Mouse (Mus musculus) MEL (cell line): ENCODE measurements around the gene Relb. TPM values are rescaled to one million over a fixed set of nuclear protein-coding genes. Genes with fewer than 3 reads are reported as not detected.
A peak's percentile ranks its signal among the peaks of the same experiment; 100 is the strongest.

Experiments used
- DNase-seq: peaks from one replicate; pipeline ENCODE4 v3.0.0; 2011; ENCODE audit warnings: low read depth, low spot score
- H3K27ac ChIP-seq: 2 replicates; pipeline ENCODE4 v1.5.1; 2012; ENCODE audit warnings: low read depth, mild to moderate bottlenecking, control low read depth, low read length, moderate library complexity; ENCODE audit not compliant: control insufficient read depth
- H3K27me3 ChIP-seq, 2 experiments: fragments of 150-350 bp in 1 of 2; sonication (generic) in 1 of 2; 2 replicates each; pipeline ENCODE4 v1.6.1; 2012; ENCODE audit warnings: low read length in 2 of 2, mild to moderate bottlenecking in 2 of 2, improper control_type of control experiment in 1 of 2, moderate library complexity in 1 of 2; ENCODE audit not compliant: insufficient read depth in 2 of 2, control insufficient read depth in 1 of 2
- H3K36me3 ChIP-seq, 2 experiments: 2 replicates each; pipeline ENCODE4 v1.6.1; 2012 to 2014; ENCODE audit warnings: low read length in 2 of 2, improper control_type of control experiment in 1 of 2, inconsistent platforms in 1 of 2, mild to moderate bottlenecking in 1 of 2; ENCODE audit not compliant: insufficient read depth in 2 of 2, control insufficient read depth in 1 of 2
- H3K4me1 ChIP-seq, 2 experiments: fragments of 150-350 bp in 1 of 2; sonication (generic) in 1 of 2; 2 replicates each; pipeline ENCODE4 v1.6.1; 2012; ENCODE audit warnings: low read length in 2 of 2, improper control_type of control experiment in 1 of 2, mild to moderate bottlenecking in 1 of 2; ENCODE audit not compliant: insufficient read depth in 2 of 2, control insufficient read depth in 1 of 2
- H3K4me3 ChIP-seq, 2 experiments: fragments of 150-350 bp in 1 of 2; sonication (generic) in 1 of 2; 2 replicates each; pipeline ENCODE4 v1.5.1; 2012; ENCODE audit warnings: low read depth in 2 of 2, low read length in 2 of 2, mild to moderate bottlenecking in 2 of 2, moderate library complexity in 2 of 2, control low read depth in 1 of 2, improper control_type of control experiment in 1 of 2; ENCODE audit not compliant: control insufficient read depth in 1 of 2, insufficient read depth in 1 of 2
- H3K79me2 ChIP-seq: 2 replicates; pipeline ENCODE4 v1.6.1; 2012; ENCODE audit warnings: mild to moderate bottlenecking, low read length, moderate library complexity; ENCODE audit not compliant: control insufficient read depth, poor library complexity, insufficient read depth
- H3K9ac ChIP-seq: 2 replicates; pipeline ENCODE4 v1.6.1; 2012; ENCODE audit warnings: low read depth, mild to moderate bottlenecking, control low read depth, low read length, moderate library complexity; ENCODE audit not compliant: control insufficient read depth, poor library complexity, severe bottlenecking
- H3K9me3 ChIP-seq: fragments of 150-350 bp; sonication (generic); replicated peaks from 2 replicates; pipeline ENCODE4 v1.6.1; 2012; ENCODE audit warnings: mild to moderate bottlenecking, low read length, improper control_type of control experiment, moderate library complexity; ENCODE audit not compliant: insufficient read depth
- CHD1 ChIP-seq: IDR thresholded peaks from 2 replicates; pipeline ENCODE4 v1.6.1; 2012; ENCODE audit warnings: low read depth, mild to moderate bottlenecking, inconsistent platforms, low read length, improper control_type of control experiment
- ETS1 ChIP-seq: IDR thresholded peaks from 2 replicates; pipeline ENCODE4 v1.6.1; 2012; ENCODE audit warnings: low read depth, mild to moderate bottlenecking, inconsistent platforms, low read length, improper control_type of control experiment, moderate library complexity
- GABPA ChIP-seq: IDR thresholded peaks from 2 replicates; pipeline ENCODE4 v1.6.1; 2012; ENCODE audit warnings: low read depth, mild to moderate bottlenecking, inconsistent platforms, low read length, improper control_type of control experiment, moderate library complexity
- GATA1 ChIP-seq: IDR thresholded peaks from 2 replicates; pipeline ENCODE4 v1.6.1; 2011; ENCODE audit warnings: low read depth, low read length, improper control_type of control experiment
- JUND ChIP-seq: IDR thresholded peaks from 2 replicates; pipeline ENCODE4 v1.6.1; 2011; ENCODE audit warnings: low read depth, mild to moderate bottlenecking, improper control_type of control experiment, low read length
- KAT2A ChIP-seq: conservative IDR thresholded peaks from 2 replicates; pipeline ENCODE4 v1.6.1; 2012; ENCODE audit warnings: low read depth, low read length, improper control_type of control experiment, inconsistent platforms
- MAFK ChIP-seq: IDR thresholded peaks from 2 replicates; pipeline ENCODE4 v1.6.1; 2011; ENCODE audit warnings: low read depth, mild to moderate bottlenecking, low read length, improper control_type of control experiment, borderline replicate concordance
- MAX ChIP-seq: IDR thresholded peaks from 2 replicates; pipeline ENCODE4 v1.6.1; 2011; ENCODE audit warnings: low read length, improper control_type of control experiment
- MYC ChIP-seq: IDR thresholded peaks from 2 replicates; pipeline ENCODE4 v1.6.1; 2011; ENCODE audit warnings: low read depth, mild to moderate bottlenecking, low read length, improper control_type of control experiment, moderate library complexity
- NRF1 ChIP-seq: IDR thresholded peaks from 2 replicates; pipeline ENCODE4 v1.6.1; 2014; ENCODE audit warnings: low read depth, mild to moderate bottlenecking, inconsistent platforms, low read length, improper control_type of control experiment, moderate library complexity; ENCODE audit not compliant: poor library complexity, insufficient read depth, severe bottlenecking
- POLR2A ChIP-seq, 2 experiments: IDR thresholded peaks; 2 replicates each; pipeline ENCODE4 v1.6.1; 2011 to 2012; ENCODE audit warnings: low read length in 2 of 2, mild to moderate bottlenecking in 2 of 2, control low read depth in 1 of 2, improper control_type of control experiment in 1 of 2, low read depth in 1 of 2, moderate library complexity in 1 of 2; ENCODE audit not compliant: control insufficient read depth in 1 of 2, insufficient read depth in 1 of 2, poor library complexity in 1 of 2
- RCOR1 ChIP-seq: IDR thresholded peaks from 2 replicates; pipeline ENCODE4 v1.6.1; 2012; ENCODE audit warnings: low read depth, mild to moderate bottlenecking, inconsistent platforms, low read length, improper control_type of control experiment
- TCF12 ChIP-seq: IDR thresholded peaks from 2 replicates; pipeline ENCODE4 v1.6.1; 2014; ENCODE audit warnings: low read depth, mild to moderate bottlenecking, inconsistent platforms, low read length, improper control_type of control experiment, moderate library complexity
- UBTF ChIP-seq: IDR thresholded peaks from 2 replicates; pipeline ENCODE4 v1.6.1; 2012; ENCODE audit warnings: low read depth, mild to moderate bottlenecking, inconsistent platforms, low read length, improper control_type of control experiment, moderate library complexity, borderline replicate concordance; ENCODE audit not compliant: insufficient read depth
- USF1 ChIP-seq: IDR thresholded peaks from 2 replicates; pipeline ENCODE4 v1.6.1; 2014; ENCODE audit warnings: low read depth, mild to moderate bottlenecking, inconsistent platforms, low read length, improper control_type of control experiment, moderate library complexity
- USF2 ChIP-seq, 2 experiments: IDR thresholded peaks; 2 replicates each; pipeline ENCODE4 v1.6.1; 2011 to 2012; ENCODE audit warnings: improper control_type of control experiment in 2 of 2, low read length in 2 of 2, borderline replicate concordance in 1 of 2, inconsistent platforms in 1 of 2, low read depth in 1 of 2, mild to moderate bottlenecking in 1 of 2; ENCODE audit not compliant: insufficient read depth in 1 of 2
- ZC3H11A ChIP-seq: IDR thresholded peaks from 2 replicates; pipeline ENCODE4 v1.6.1; 2012; ENCODE audit warnings: low read depth, mild to moderate bottlenecking, inconsistent platforms, low read length, improper control_type of control experiment
- ZNF384 ChIP-seq: IDR thresholded peaks from 2 replicates; pipeline ENCODE4 v1.6.1; 2012; ENCODE audit warnings: low read depth, mild to moderate bottlenecking, inconsistent platforms, low read length, improper control_type of control experiment
- polyA plus RNA-seq, 2 experiments: library from polyadenylated mRNA; stranded (reverse) in 1 of 2; unstranded in 1 of 2; fragments of >175 nt in 1 of 2; fragments of >200 nt in 1 of 2; gene quantifications; 2 replicates each; pipeline versions ENCODE4 v1.2.1 to v1.2.4; 2012; ENCODE audit warnings: low replicate concordance in 2 of 2, low read depth in 1 of 2; ENCODE audit not compliant: insufficient read length in 2 of 2, insufficient read depth in 1 of 2, missing spikeins in 1 of 2
- total RNA-seq: library from RNA; depleted of rRNA; stranded (reverse); fragments of 300-350 nt; gene quantifications from 2 replicates; pipeline ENCODE4 v1.2.3, GENCODE M21; 2012

Relb gene
- total and polyA plus RNA-seq, 3 experiments, result 6.2 to 7.7 TPM; not detected in 1

DNA sequence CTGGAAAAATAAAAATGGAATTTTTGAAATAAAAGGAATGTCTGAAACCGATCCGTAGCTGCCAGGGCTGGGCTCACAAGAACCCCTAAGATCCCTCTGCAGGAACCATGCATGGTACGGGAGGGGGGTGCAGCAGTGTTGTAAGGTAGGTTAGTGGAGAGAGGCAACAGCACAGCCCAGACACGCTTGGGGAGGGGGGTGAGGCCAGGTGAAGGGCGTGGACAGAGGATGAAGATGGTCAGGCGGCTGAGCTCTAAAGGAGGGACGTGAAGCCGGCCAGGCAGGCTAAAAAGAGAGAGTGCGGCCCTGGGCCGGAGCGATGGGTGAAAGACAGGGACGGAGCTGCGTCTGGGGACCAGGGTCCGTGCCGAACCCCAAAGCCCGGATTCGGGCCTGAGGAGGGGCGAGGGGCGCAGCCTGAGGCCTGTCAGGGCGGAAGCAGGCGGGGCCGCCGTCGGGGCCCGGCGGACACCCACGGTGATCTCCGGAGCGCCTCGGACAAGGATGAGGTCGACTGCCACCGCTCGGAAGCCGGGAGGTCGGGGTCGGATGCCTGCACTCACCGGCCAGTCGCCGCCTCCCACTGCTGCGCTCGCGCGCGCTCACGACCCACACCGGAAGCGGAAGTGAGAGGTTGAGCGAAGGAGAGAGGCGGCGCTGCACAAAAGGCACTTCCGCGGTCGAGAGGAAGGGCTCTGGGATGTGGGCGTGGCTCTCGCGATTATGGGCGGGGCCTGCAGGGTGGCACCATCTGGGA, 25.2 kb downstream of the Relb start, which contains the start of gene Clasrp (continued):
- TF ChIP-seq KAT2A, result peak; percentile 68; the same call in 1 of the 2 replicates
- no peak for TF ChIP-seq GABPA
- TF ChIP-seq TCF12, result peak; percentile 51

- peaks cover 23% of the 10 kb centered on the region for H3K79me2 ChIP-seq
- peaks cover 2 to 11% of the 10 kb centered on the region in 2 experiments; a peak in 1 of 4 replicates for H3K4me1 ChIP-seq
- DNase-seq, result no peak
- peak overlapping the region; percentile 91 to 96 for H3K4me3 ChIP-seq
- no peak overlapping the region for H3K27ac ChIP-seq
- H3K9ac ChIP-seq, result peak overlapping the region; percentile 87
- no peaks in the 10 kb centered on the region for H3K9me3 ChIP-seq
- H3K36me3 ChIP-seq, result peaks cover 0 to 12% of the 10 kb centered on the region in 2 experiments
- no peak for TF ChIP-seq TCF12
- TF ChIP-seq USF2 (IDR thresholded peaks at IDR 0.05; ENCODE audit: borderline replicate concordance in 1 of 2, insufficient read depth in 1 of 2, low read depth in 1 of 2, low read length in 2 of 2), result no peak
- TF ChIP-seq MAX, result no peak
- TF ChIP-seq GATA1, result no peak
- no peak for TF ChIP-seq CHD1
- TF ChIP-seq NRF1, result no peak
- no peak for TF ChIP-seq MAFK
- TF ChIP-seq POLR2A (IDR thresholded peaks at IDR 0.05; ENCODE audit: control insufficient read depth in 1 of 2, insufficient read depth in 1 of 2, low read depth in 1 of 2, low read length in 2 of 2, poor library complexity in 1 of 2), result no peak
- no peak for TF ChIP-seq RCOR1
- TF ChIP-seq ZNF384, result no peak
- TF ChIP-seq UBTF, result no peak
- TF ChIP-seq JUND, result no peak
- no peak for TF ChIP-seq MYC
- TF ChIP-seq, all 39 proteins: peak for 0
- H3K27me3 ChIP-seq, result no peaks in the 10 kb centered on the region
Observed at GRCm38 (mm10) chr7:19603055-19603454, 26.2 kb downstream of the Relb start.

DNA sequence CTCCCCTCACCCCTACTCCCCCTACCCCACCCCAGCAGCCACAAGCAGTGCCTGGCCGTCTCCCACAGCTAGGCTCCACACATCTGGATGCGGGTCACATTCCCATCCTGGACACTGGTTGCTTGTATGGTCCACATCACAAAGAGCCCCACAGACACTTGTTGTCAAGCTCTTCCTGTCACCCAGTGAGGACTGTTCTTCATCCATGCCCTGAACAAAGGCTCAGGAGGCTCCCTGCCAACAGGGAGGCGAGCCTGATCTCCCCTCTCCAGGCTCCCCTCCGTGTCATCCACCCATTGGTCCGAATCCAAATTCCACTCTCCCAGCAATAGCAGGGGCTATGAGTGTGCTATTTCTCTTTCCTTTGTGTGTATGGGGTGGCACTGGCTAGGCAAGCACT, 28.7 kb downstream of the Relb start:
- peaks cover 2 to 11% of the 10 kb centered on the region in 2 experiments; a peak in 1 of 4 replicates for H3K4me1 ChIP-seq
- H3K9ac ChIP-seq, result no peak overlapping the region
- H3K4me3 ChIP-seq, result no peak overlapping the region
- H3K27ac ChIP-seq, result no peak overlapping the region
- DNase-seq, result no peak
- no peaks in the 10 kb centered on the region for H3K27me3 ChIP-seq
- H3K9me3 ChIP-seq, result no peaks in the 10 kb centered on the region
- peaks cover 23% of the 10 kb centered on the region for H3K79me2 ChIP-seq
- no peak for TF ChIP-seq ETS1
- no peak for TF ChIP-seq USF1
- TF ChIP-seq ZC3H11A, result no peak
- no peak for TF ChIP-seq JUND
- TF ChIP-seq POLR2A (IDR thresholded peaks at IDR 0.05; ENCODE audit: control insufficient read depth in 1 of 2, insufficient read depth in 1 of 2, low read depth in 1 of 2, low read length in 2 of 2, poor library complexity in 1 of 2), result no peak
- H3K36me3 ChIP-seq, result peaks cover 0 to 12% of the 10 kb centered on the region in 2 experiments
